Mouse (Mus musculus): ENCODE measurements at regions not wholly inside any gene's neighbourhood (a gene's known extent, or its start where the extent isn't known, plus 50 kb on each side); places are given as distances from the start of the nearest gene placed in this dataset.

GRCm38 (mm10) chr1:179906115-179906514 lies 54.2 kb upstream of the Cdc42bpa start:
- Histone ChIP-seq H3K27ac (replicated peaks; ENCODE audit: low read depth, low read length) (no peak overlapping the region), H3K4me3 (ENCODE audit: insufficient read depth, low read depth, low read length) (no peak overlapping the region), H3K4me1 (ENCODE audit: control insufficient read depth, insufficient read depth, insufficient read length, low read length) (no peaks in the 10 kb centered on the region)

GRCm38 (mm10) chr1:179892711-179893110 lies 67.6 kb upstream of the Cdc42bpa start:
- H3K4me1 ChIP-seq (ENCODE audit: control insufficient read depth, insufficient read depth, insufficient read length, low read length) = no peaks in the 10 kb centered on the region
- no peak overlapping the region for H3K4me3 ChIP-seq (ENCODE audit: insufficient read depth, low read depth, low read length)
- H3K27ac ChIP-seq (replicated peaks; ENCODE audit: low read depth, low read length) = no peak overlapping the region

- H3K4me3 ChIP-seq (ENCODE audit: insufficient read depth, low read depth, low read length) = no peak overlapping the region
Observed at GRCm38 (mm10) chr1:179887921-179888320, 72.4 kb upstream of the Cdc42bpa start.

GRCm38 (mm10) chr1:179881222-179881621 lies 77.7 kb upstream of the Ahctf1 start:
- H3K4me1 ChIP-seq (ENCODE audit: control insufficient read depth, insufficient read depth, insufficient read length, low read length) = peaks cover 4% of the 10 kb centered on the region
- H3K27ac ChIP-seq (replicated peaks; ENCODE audit: low read depth, low read length) = no peak overlapping the region
- H3K4me3 ChIP-seq (ENCODE audit: insufficient read depth, low read depth, low read length) = no peak overlapping the region

More at GRCm38 (mm10) chr1:179887921-179888320, 72.4 kb upstream of the Cdc42bpa start:
- Histone ChIP-seq H3K4me1 (ENCODE audit: control insufficient read depth, insufficient read depth, insufficient read length, low read length) (no peaks in the 10 kb centered on the region), H3K27ac (replicated peaks; ENCODE audit: low read depth, low read length) (no peak overlapping the region)

GRCm38 (mm10) chr1:179877893-179878292 lies 74.4 kb upstream of the Ahctf1 start:
- peak overlapping the region; percentile 37 for H3K4me3 ChIP-seq (ENCODE audit: insufficient read depth, low read depth, low read length)
- peak overlapping the region; percentile 59 for H3K27ac ChIP-seq (replicated peaks; ENCODE audit: low read depth, low read length)
- H3K4me1 ChIP-seq (ENCODE audit: control insufficient read depth, insufficient read depth, insufficient read length, low read length) = peaks cover 13% of the 10 kb centered on the region

- peak overlapping the region; percentile 33; the same call in 1 of the 2 replicates for H3K27ac ChIP-seq (replicated peaks; ENCODE audit: low read depth, low read length)
- no peak overlapping the region for H3K4me3 ChIP-seq (ENCODE audit: insufficient read depth, low read depth, low read length)
- peaks cover 13% of the 10 kb centered on the region for H3K4me1 ChIP-seq (ENCODE audit: control insufficient read depth, insufficient read depth, insufficient read length, low read length)
Observed at GRCm38 (mm10) chr1:179873772-179874555, 70.5 kb upstream of the Ahctf1 start.

GRCm38 (mm10) chr1:179871961-179872360 lies 68.5 kb upstream of the Ahctf1 start:
- peaks cover 9% of the 10 kb centered on the region for H3K4me1 ChIP-seq (ENCODE audit: control insufficient read depth, insufficient read depth, insufficient read length, low read length)
- no peak overlapping the region for H3K27ac ChIP-seq (replicated peaks; ENCODE audit: low read depth, low read length)
- H3K4me3 ChIP-seq (ENCODE audit: insufficient read depth, low read depth, low read length) = no peak overlapping the region

GRCm38 (mm10) chr1:179868656-179869055 lies 65.2 kb upstream of the Ahctf1 start:
- H3K27ac ChIP-seq (replicated peaks; ENCODE audit: low read depth, low read length) = no peak overlapping the region
- H3K4me1 ChIP-seq (ENCODE audit: control insufficient read depth, insufficient read depth, insufficient read length, low read length) = peaks cover 21% of the 10 kb centered on the region; the same call in 1 of the 2 replicates
- H3K4me3 ChIP-seq (ENCODE audit: insufficient read depth, low read depth, low read length) = no peak overlapping the region

GRCm38 (mm10) chr1:179867493-179867892 lies 64.0 kb upstream of the Ahctf1 start:
- H3K4me1 ChIP-seq (ENCODE audit: control insufficient read depth, insufficient read depth, insufficient read length, low read length) = peaks cover 26% of the 10 kb centered on the region
- H3K4me3 ChIP-seq (ENCODE audit: insufficient read depth, low read depth, low read length) = no peak overlapping the region
- H3K27ac ChIP-seq (replicated peaks; ENCODE audit: low read depth, low read length) = no peak overlapping the region

GRCm38 (mm10) chr1:179866056-179866772 lies 62.7 kb upstream of the Ahctf1 start:
- Histone ChIP-seq H3K27ac (replicated peaks; ENCODE audit: low read depth, low read length) (peak overlapping the region; percentile 97), H3K4me3 (ENCODE audit: insufficient read depth, low read depth, low read length) (peak overlapping the region; percentile 8), H3K4me1 (ENCODE audit: control insufficient read depth, insufficient read depth, insufficient read length, low read length) (peaks cover 34% of the 10 kb centered on the region)

GRCm38 (mm10) chr1:179865561-179865960 lies 62.1 kb upstream of the Ahctf1 start:
- Histone ChIP-seq H3K27ac (replicated peaks; ENCODE audit: low read depth, low read length) (peak overlapping the region; percentile 97), H3K4me3 (ENCODE audit: insufficient read depth, low read depth, low read length) (peak overlapping the region; percentile 8; the same call in 1 of the 2 replicates), H3K4me1 (ENCODE audit: control insufficient read depth, insufficient read depth, insufficient read length, low read length) (peaks cover 36% of the 10 kb centered on the region)

- Histone ChIP-seq H3K4me3 (ENCODE audit: insufficient read depth, low read depth, low read length) (no peak overlapping the region), H3K27ac (replicated peaks; ENCODE audit: low read depth, low read length) (peak overlapping the region; percentile 97), H3K4me1 (ENCODE audit: control insufficient read depth, insufficient read depth, insufficient read length, low read length) (peaks cover 38% of the 10 kb centered on the region)
Observed at GRCm38 (mm10) chr1:179864537-179865226, 61.2 kb upstream of the Ahctf1 start.

GRCm38 (mm10) chr1:179863420-179863819 lies 59.9 kb upstream of the Ahctf1 start:
- peaks cover 38% of the 10 kb centered on the region for H3K4me1 ChIP-seq (ENCODE audit: control insufficient read depth, insufficient read depth, insufficient read length, low read length)
- H3K4me3 ChIP-seq (ENCODE audit: insufficient read depth, low read depth, low read length) = no peak overlapping the region
- H3K27ac ChIP-seq (replicated peaks; ENCODE audit: low read depth, low read length) = peak overlapping the region; percentile 83

GRCm38 (mm10) chr1:179862941-179863340 lies 59.5 kb upstream of the Ahctf1 start:
- peaks cover 38% of the 10 kb centered on the region for H3K4me1 ChIP-seq (ENCODE audit: control insufficient read depth, insufficient read depth, insufficient read length, low read length)
- no peak overlapping the region for H3K4me3 ChIP-seq (ENCODE audit: insufficient read depth, low read depth, low read length)
- peak overlapping the region; percentile 83 for H3K27ac ChIP-seq (replicated peaks; ENCODE audit: low read depth, low read length)

- peaks cover 38% of the 10 kb centered on the region for H3K4me1 ChIP-seq (ENCODE audit: control insufficient read depth, insufficient read depth, insufficient read length, low read length)
- H3K27ac ChIP-seq (replicated peaks; ENCODE audit: low read depth, low read length) = no peak overlapping the region
- H3K4me3 ChIP-seq (ENCODE audit: insufficient read depth, low read depth, low read length) = no peak overlapping the region
Observed at GRCm38 (mm10) chr1:179861776-179862175, 58.3 kb upstream of the Ahctf1 start.
